Mouse (Mus musculus) neutrophil, adult 5-6 weeks (primary cell): ENCODE results near the gene Sh3rf1. TPM values are rescaled to one million over a fixed set of nuclear protein-coding genes. Genes with fewer than 3 reads are reported as not detected.

Source experiments
- ATAC-seq: fragments of 151-379, 151-347 bp; 2 replicates; pipeline ENCODE4 v1.8.0; 2017; ENCODE audit warnings: mild to moderate bottlenecking, moderate TSS enrichment; ENCODE audit not compliant: insufficient number of reproducible peaks, poor library complexity, low FRiP score, severe bottlenecking; ENCODE audit errors: extremely low read depth
- total RNA-seq: library from RNA; stranded (forward); fragments of 200-1000 nt; gene quantifications from 2 replicates; pipeline ENCODE4 v1.2.3, GENCODE M21; 2017

The Sh3rf1 gene
- total RNA-seq, 1 experiment from 2014 or later = 1.5 TPM

DNA sequence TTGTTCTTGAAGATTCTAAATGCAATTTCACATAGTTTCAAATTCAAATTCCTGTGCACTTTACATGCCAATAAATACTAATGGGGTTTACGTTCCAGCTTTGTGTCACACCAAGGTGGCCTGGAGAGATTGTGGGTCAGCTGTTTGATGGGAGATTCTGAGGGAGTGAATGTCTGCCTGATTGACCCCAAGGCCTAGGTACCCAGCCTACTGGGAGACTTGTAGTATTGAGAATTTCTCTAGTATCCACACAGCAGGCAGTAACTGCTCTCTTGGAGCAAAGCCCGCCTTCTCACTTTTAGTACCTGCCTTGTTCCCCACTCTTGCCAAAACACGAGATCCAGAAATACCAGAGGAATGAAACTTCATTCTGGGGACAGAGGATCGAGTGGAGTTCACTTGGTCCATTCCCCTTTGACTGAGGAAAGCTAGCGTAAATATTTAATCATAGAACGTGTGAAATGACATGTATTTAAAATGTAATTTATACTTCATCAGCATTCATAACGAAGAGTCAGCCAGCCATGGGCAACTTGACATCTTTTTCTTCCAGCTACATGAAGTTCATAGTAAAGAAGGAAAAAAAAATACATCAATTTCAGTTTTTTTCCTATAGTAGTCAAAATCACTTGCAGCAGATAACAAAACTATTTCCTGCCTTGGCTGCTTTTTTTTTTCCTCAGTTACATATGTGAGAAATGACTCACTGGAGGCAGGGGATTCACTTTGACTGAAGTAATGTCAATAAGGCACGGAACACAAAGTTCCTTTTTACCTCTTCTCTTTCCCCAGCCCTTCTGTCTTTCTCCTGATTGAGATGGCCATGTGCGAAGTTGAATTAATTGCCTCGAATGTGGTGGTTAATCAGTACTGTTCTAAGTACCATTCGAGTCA, 52.0 kb downstream of the Sh3rf1 start:
- no peak for ATAC-seq

DNA sequence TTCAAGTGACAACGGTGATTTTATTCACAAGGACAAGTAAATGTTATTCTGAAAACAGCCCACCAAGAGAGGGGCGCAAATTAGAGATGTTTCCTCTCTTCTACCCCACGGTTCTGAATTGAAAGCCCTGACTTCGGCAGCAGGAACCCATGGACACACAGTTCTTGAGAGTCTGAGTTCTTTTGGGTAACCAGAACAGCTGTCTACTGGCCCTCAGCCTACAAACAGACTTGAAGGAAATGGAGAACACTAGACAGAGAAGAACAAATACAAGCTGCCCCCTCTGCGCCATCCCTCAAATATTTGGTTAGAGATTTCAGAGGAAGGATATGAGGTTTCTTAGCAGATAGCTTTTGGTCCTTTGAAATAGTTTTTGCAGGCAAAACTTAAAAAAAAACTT, 52.7 kb downstream of the Sh3rf1 start:
- ATAC-seq = no peak

DNA sequence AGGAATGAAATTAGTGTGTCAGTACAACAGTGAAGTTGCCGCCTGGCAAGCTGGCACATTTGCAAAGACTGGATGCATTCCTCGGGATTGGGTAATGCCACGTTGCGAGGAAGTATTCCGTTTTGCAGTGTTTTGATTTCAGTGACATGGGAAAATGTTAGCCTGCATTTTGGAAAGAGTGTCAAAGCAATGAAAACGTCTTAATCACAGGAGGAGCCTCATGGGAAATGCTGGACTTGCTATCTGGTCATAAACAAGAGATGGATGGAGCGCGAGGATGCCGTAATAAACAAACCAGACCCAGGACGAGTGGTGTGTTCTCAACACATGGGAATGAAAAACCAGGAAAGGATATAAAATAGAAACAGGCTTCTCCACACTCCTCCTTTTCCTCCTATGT, 55.4 kb downstream of the Sh3rf1 start:
- no peak for ATAC-seq

DNA sequence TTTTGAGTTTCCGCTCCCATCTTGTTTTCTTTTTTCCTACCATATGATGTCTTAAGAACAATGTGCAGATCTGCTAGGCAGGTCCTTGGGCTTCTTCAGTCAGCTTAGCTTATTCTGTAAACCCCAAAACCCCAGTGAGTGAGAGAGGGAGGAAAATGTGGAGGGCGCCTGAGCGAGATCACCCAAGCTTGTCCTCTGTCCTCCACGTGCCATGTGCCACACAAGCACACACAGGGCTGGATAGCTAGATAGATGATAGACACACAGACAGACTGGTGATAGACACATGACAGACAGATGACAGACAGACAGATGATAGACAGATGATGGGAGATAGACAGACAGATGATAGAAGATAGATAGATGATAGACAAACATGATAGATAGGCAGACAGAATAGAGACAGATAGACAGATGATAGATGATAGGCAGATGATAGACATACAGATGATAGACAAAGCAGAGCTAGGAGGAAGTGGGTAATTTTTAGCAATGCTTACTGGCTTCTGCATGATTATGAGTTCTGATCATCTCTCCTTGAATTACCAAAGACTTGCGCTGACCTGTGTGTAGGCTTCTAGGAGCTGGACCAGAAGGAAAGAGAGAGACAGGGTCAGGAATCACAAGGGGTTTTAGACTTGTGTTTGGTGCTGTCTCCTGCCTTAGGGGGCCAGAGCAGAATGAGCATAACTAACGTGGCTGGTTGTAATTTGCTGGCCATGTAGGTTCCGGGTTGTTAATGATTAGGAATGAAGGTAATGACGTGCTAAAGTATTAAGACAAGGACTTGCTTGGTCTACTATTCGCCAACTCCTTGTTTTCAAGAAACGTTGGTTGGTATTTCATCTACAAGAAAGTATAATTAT, 58.9 kb downstream of the Sh3rf1 start:
- no peak for ATAC-seq

DNA sequence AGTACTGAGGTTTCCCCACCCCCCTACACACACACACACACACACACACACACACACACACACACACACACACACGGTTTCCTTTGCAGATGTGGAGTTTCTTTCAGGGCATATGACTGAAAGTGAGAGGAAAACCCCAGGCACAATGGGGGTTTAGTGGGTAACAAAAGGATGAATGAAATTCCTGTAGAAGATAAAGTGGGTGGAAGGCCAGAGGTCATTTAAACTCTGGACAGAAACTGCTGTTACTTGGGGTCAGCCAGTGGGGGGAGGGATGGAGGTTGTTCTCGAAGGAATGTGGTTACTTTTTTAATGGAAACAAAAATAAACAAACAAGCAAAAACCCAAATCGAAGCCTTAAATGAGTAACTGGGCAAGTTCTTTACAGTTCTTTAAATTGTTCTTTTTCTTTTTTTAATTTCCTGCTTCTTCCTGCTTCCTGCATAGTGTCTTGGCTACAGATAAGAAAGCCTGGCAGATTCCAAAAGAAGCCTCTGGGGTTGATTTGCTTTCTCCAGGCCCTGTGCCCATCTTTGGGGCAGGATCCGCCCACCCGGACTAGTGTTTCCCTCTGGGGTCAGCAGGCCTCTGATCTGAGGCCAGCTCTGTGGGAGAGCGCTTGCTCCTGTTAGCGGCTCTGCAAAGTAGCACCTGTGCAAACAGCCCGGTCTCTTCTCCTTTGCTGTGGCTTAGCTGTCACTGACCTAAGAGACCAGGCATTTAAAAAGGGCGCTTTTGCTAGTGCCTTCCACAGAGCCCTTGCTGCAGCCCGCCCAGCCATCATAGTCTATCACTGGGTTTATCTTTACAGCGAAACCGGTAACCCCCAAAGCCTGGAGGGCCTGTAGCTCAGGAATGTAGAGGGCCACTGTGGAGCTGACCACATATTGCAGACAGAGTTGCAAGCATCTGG, 59.8 kb downstream of the Sh3rf1 start:
- ATAC-seq = no peak

DNA sequence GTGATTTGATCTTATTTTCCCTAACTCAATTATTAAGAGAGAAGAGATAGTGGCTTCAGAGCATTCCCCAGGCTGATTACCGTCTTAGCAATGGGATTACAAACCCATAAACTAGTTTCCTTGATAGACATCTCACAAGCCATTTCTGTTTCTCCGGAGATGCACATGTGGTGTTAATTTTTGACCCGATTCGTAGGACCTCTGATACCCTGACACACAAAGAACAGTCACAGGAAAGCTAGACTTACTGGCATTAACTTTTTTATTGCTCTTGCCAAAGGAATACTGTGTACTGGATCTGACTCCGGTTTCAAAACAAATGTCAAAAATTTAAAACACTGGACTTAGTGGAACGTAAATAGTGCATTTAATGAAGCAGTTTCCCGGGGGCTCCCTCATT, 62.2 kb downstream of the Sh3rf1 start:
- no peak for ATAC-seq

DNA sequence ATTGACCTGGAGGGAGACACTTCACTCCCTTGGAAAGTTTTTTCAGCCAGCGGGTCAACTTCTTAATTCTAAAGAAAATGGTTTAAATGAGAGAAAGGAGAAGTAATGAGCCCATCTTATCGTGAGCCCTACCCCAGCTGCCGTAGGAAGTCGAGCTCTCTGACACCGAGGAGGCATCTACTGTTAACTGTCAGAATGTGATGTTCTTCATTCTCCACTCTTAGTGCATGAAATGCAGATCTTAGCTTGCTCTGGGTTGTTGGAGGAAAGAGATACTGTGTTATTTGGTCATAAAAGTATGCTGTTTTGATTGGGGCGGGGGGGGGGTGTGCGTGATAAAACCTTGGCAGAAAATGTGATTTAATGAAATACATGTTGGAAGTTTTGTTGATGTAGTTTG, 62.7 kb downstream of the Sh3rf1 start:
- ATAC-seq = peak; percentile 34; the same call in 1 of the 2 replicates

DNA sequence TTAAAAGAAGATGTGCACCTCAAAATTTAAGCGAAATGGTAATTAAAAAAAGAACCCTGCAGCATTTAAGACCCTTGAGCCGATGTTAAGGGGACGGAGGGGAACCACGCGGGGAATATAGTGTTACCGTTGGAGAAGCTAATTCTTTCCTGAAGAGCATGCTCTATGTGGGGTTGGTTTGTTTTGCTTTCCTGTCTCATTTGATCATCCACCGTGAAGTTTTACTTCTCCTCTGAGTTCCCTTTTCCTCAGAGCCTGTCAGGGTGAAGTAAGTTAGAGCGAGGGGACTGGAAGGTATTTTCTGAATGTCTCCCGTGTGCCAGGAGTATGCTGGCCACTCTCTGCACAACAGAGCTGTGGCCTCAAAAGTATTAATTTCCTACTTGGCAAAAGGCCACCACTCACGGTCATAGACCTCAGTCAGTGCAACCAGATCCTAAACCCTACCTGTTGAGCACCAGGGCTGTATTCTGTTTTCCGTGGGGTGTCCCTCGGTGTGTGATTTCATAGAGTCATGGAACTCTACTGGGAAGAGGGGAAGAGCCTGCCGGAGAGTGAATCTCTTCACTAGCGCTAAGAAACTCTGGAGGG, 63.2 kb downstream of the Sh3rf1 start:
- peak; percentile 31; the same call in 1 of the 2 replicates for ATAC-seq

DNA sequence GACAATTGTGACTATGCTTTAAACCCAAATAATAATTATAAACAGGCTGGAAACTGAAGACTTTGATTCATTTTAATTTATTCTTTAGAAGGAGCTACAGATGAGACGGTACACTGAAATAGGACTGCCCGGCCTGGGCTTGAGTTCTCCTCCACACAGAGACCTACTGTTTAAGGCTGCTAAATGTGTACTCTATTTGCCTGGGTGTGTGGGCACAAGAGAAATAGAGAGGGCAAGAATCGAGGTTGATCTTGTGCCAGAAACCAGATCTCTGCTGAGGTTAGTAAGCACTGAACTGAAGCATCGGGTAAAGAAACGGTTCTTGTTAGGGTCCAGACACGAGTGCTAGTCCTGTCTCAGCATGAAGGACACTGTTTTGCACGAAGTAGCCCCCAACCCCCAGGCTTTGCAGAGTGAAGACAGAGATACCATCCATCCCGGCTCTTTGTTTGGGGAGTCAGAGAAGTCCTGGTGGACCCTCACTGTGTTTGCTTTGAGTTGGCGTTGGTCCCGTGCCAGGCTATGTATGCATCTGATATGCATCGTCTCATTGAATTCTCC, 64.4 kb downstream of the Sh3rf1 start:
- ATAC-seq = no peak

DNA sequence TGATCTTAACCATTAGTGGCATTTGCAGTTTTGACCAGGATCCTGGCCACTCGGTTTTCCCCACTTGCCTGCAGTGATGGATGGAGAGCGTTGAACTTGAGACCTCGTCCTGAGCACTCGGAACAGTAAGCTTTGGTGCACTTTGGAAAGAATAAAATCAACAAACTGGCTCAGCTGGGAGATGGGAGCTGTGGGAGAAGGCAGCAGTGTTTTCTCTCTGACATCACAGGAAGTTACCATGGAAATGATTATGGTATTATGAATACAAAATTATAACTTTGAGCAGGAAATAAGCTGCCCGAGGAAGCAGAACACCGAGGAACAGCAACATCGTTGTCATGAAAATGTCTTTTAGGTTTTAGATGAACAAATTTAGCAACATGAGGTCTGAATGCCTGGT, 65.0 kb downstream of the Sh3rf1 start:
- no peak for ATAC-seq

DNA sequence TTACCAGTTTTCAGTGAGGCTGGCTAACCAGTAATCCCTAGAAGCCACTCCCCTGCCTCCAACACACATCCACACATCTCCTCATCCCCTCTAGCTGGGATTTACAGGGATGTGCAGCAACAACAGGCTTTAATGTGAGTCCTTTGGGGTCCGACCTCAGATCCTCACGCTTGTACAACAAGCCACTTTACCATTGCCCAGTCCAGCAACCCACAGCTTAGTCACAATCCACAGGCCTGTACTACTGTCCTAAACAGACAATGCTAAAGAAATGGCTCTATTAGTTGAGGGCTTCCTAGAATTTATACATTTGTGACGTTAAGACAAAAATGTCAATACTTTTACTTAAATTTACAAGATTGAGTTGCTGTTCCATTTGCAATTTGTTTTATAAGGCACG, 71.4 kb downstream of the Sh3rf1 start:
- ATAC-seq = no peak

DNA sequence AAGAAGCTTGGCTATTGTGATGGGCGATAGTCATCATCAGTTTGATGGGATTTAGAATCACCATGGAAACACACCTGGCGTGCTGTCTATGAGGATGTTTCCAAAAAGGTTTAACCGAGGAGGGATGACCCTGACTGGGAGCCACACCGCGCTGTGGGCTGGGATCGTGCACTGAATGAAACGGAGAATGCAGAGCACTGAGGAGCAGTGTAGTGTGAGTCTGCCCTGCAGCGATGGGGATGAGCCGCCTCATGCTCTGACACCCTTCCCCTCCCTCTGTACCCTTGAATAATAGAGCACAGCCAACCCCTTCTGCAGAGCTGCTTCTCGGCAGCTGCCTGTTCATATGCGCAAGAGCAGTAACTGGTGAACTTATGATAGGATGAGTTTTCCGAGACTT, 71.8 kb downstream of the Sh3rf1 start:
- no peak for ATAC-seq

DNA sequence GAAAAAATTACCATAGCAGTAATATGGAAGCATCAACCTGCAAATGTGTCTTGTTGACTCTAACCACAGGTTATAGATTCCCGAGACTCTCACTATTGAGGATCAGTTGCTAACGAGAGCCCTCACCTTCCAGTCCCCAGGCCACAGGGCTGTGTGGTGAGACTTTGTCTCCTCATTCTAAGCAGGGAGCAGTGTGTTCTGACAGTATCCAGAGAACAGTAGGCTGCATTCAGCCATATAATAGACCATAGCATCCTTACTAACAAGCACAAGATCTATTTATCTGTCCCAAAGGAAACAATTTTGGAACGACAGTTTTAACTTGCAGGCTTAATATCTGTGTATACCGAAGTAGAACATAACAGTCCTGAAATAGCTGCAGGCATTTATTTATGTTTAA, 75.2 kb downstream of the Sh3rf1 start:
- no peak for ATAC-seq

DNA sequence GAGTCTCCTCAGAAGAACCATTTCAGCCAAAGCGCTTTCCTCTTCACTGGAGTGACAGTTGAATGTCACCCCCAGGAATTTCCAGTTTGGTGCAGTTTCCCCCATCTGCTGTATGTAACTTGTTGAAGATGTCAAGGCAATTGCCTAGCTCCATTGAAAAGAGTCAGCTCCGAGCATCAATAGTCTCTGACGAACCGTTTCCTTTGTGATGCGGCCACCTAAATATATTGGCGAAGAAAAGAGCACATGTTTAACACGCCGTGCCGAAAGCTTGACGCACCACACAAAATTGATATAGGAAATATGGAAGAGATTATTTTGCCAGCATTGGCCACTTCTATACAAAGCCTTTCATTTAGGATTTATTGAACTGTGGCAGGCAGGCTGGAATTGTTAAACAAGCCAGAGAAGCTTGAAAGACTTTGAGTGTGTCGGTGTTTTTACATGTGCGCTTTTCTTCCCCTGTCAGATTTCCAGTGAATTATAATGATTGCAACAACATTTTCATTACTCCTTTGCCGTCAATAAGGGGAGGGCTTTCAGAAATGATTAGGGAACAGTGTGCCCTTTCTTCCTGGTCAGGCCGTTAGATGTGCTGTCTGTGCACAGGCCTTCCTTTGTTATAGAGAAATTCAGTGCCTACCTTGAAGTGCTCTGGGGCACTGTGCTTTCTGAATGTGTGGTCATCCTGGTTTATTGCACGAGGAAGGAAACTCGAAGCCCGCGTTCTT, 77.8 kb downstream of the Sh3rf1 start:
- no peak for ATAC-seq

DNA sequence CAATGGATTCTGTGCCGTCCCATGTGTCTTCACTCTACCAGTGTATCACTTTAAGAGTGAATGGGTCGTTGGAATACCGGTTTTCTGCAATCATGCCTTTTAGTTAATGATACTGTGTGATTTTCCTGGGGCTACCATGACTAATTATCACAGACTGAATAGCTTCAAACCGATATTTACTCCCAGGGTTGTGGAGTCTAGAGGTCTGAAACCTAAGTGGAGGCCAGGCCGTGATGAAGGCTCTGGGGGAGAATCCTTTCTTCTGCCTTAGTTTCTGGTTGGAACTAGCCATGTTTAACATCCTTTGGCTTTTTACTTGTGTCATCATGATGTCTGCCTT, 78.3 kb downstream of the Sh3rf1 start:
- ATAC-seq = no peak

DNA sequence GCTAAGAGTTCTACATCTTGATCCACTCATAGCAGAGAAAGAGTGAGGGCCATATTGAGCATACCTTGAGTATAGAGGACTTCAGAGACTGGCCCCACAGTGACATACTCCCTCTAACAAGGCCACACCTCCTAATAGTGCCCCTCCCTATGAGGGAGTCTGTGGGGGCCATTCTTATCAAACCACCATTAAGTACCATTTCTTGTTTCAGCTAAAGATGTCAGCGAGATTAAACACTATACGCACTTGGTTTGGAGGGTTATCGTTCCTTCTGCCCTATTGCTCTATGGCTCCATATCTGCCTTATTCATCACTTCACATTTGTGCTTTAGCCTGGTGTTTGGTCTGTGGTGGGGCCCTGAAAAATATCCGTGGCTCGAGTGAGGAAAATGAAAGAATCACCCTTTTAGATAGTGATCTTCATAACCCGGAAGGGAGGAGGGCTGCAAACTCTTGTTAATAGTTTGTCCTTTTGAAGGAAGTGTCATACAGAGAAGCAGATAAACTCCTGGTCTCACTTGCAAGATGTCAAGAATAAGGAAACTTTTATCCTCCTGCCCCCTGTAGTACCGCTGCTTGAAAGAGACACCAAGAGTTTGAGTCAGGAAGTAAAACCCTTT, 81.9 kb downstream of the Sh3rf1 start:
- ATAC-seq = no peak

DNA sequence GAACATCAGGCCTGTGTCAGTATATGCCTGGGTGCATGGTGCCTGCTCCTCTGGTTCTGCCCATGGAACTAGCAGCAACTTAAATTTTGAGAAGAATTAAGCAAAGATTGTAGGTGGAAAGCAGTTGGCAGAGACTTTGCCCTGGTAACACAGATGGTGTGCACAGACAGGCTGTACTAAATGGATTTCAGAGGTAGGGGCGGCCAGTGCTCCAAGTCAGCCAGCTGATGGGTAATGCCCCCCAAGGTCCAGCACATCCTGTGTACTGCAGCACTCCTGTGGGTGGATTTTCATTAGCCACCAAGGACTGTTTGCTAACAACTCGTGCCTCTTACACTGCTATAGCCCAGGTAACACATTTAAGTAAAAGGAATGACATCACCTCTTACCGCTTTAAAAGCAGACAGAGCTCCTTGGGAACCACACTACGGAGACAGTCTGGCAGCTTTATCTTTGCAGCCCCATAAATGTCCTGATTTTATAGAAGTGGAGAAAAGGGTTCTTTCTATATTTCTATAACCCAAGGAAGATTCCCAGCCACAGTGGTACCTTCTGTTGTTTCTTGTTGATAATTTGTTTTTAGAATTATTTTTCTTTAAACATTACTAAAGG, 82.9 kb downstream of the Sh3rf1 start:
- no peak for ATAC-seq
